Mouse (Mus musculus): ENCODE data around the gene Shisal1. TPM values are rescaled to one million over a fixed set of nuclear protein-coding genes. Genes with fewer than 3 reads are reported as not detected.

Gene Shisal1
- total and polyA plus RNA-seq, 3 experiments = not detected

DNA sequence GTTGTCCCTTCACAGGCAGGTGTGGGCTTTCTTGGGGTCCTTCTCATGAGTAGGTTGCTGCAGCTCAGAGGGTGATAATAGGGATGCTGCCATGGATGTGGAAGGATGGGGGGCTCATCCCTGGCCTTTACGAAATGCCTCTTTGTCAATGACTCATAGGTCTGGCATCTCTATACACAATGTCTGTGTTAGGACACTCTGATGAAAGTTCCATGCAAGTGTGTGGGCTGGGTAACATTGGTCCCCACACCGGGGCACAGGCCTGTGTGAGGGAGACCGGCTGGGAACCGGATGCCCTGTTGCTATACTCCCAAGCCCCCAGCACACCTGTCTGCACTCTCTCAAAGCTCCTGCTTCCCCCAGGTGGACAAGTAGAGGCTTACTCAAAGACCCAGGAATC is 48.3 kb downstream of the Shisal1 start:
- H3K36me3 ChIP-seq (ENCODE audit: control insufficient read depth in 1 of 2, insufficient read depth in 2 of 2, low read length in 2 of 2) = no peaks in the 10 kb centered on the region
- H3K9me3 ChIP-seq (replicated peaks; ENCODE audit: insufficient read depth, low read length) = no peaks in the 10 kb centered on the region
- H3K27ac ChIP-seq (ENCODE audit: control insufficient read depth, low read depth, low read length) = no peak overlapping the region
- no peaks in the 10 kb centered on the region for H3K79me2 ChIP-seq (ENCODE audit: control insufficient read depth, insufficient read depth, low read length, poor library complexity)
- H3K9ac ChIP-seq (ENCODE audit: control insufficient read depth, low read depth, low read length, poor library complexity, severe bottlenecking) = no peak overlapping the region
- H3K4me3 ChIP-seq (ENCODE audit: control insufficient read depth in 1 of 2, insufficient read depth in 1 of 2, low read depth in 2 of 2, low read length in 2 of 2) = no peak overlapping the region
- no peaks in the 10 kb centered on the region for H3K27me3 ChIP-seq (ENCODE audit: control insufficient read depth in 1 of 2, insufficient read depth in 2 of 2, low read length in 2 of 2)
- no peak for DNase-seq (ENCODE audit: low read depth, low spot score)
- TF ChIP-seq KAT2A (conservative IDR thresholded peaks at IDR 0.05; ENCODE audit: low read depth, low read length) = no peak
- no peak for TF ChIP-seq MAX (IDR thresholded peaks at IDR 0.05; ENCODE audit: low read length)
- TF ChIP-seq CTCF (IDR thresholded peaks at IDR 0.05 in 2 of 3, conservative IDR thresholded peaks at IDR 0.05 in 1 of 3; ENCODE audit: control insufficient read depth in 1 of 3, insufficient read depth in 1 of 3, low read depth in 2 of 3, low read length in 3 of 3, poor library complexity in 1 of 3, severe bottlenecking in 1 of 3) = no peak
- TF ChIP-seq SMC3 (IDR thresholded peaks at IDR 0.05; ENCODE audit: low read depth, low read length) = no peak
- TF ChIP-seq MYC (IDR thresholded peaks at IDR 0.05; ENCODE audit: low read depth, low read length) = no peak
- no peak for TF ChIP-seq NELFE (IDR thresholded peaks at IDR 0.05; ENCODE audit: low read depth, low read length)
- no peak for TF ChIP-seq RCOR1 (IDR thresholded peaks at IDR 0.05; ENCODE audit: low read depth, low read length)
- no peaks in the 10 kb centered on the region for H3K4me1 ChIP-seq (ENCODE audit: control insufficient read depth in 1 of 2, insufficient read depth in 2 of 2, low read length in 2 of 2)

DNA sequence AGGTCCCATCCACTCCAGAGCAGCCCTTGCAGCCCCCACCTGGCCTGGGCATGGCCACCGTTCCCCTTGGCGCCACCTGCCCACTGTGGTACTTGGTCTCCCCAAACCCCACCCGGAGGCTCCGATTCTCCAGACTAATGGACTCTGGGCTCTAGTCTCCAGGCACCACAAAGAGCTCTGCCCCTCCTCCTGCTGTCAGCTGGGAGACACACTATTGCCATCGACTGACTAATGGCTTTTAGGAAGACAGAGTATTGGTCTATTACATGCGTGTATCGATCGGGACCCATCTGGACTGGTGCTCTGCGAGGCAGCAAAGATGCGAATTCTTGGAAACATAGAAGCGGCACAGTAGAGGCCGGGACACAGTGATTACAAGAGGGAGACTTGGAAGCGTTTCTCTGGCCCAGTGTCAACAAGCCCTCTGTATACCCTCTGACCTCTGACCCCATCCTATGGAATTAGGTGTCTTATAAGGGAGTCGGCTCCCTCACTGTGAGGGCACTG is 49.2 kb downstream of the Shisal1 start:
- no peak for TF ChIP-seq E2F4 (IDR thresholded peaks at IDR 0.05; ENCODE audit: borderline replicate concordance, low read depth, low read length)
- TF ChIP-seq ZNF384 (IDR thresholded peaks at IDR 0.05; ENCODE audit: low read depth, low read length) = no peak
- TF ChIP-seq NRF1 (IDR thresholded peaks at IDR 0.05; ENCODE audit: insufficient read depth, low read depth, low read length, poor library complexity, severe bottlenecking) = no peak
- TF ChIP-seq MYB (IDR thresholded peaks at IDR 0.05; ENCODE audit: low read depth, low read length) = no peak
- no peak for TF ChIP-seq USF2 (IDR thresholded peaks at IDR 0.05; ENCODE audit: borderline replicate concordance in 1 of 2, insufficient read depth in 1 of 2, low read depth in 1 of 2, low read length in 2 of 2)
- TF ChIP-seq MAFK (IDR thresholded peaks at IDR 0.05; ENCODE audit: borderline replicate concordance, low read depth, low read length) = no peak
- no peak for TF ChIP-seq CTCF (IDR thresholded peaks at IDR 0.05 in 2 of 3, conservative IDR thresholded peaks at IDR 0.05 in 1 of 3; ENCODE audit: control insufficient read depth in 1 of 3, insufficient read depth in 1 of 3, low read depth in 2 of 3, low read length in 3 of 3, poor library complexity in 1 of 3, severe bottlenecking in 1 of 3)
- TF ChIP-seq ELF1 (IDR thresholded peaks at IDR 0.05; ENCODE audit: low read depth, low read length) = no peak
- no peak for TF ChIP-seq ETS1 (IDR thresholded peaks at IDR 0.05; ENCODE audit: low read depth, low read length)
- TF ChIP-seq RCOR1 (IDR thresholded peaks at IDR 0.05; ENCODE audit: low read depth, low read length) = no peak
- no peak for TF ChIP-seq GATA1 (IDR thresholded peaks at IDR 0.05; ENCODE audit: low read depth, low read length)
- no peak for DNase-seq (ENCODE audit: low read depth, low spot score)
- no peaks in the 10 kb centered on the region for H3K4me1 ChIP-seq (ENCODE audit: control insufficient read depth in 1 of 2, insufficient read depth in 2 of 2, low read length in 2 of 2)
- no peaks in the 10 kb centered on the region for H3K27me3 ChIP-seq (ENCODE audit: control insufficient read depth in 1 of 2, insufficient read depth in 2 of 2, low read length in 2 of 2)
- no peaks in the 10 kb centered on the region for H3K9me3 ChIP-seq (replicated peaks; ENCODE audit: insufficient read depth, low read length)
- no peaks in the 10 kb centered on the region for H3K36me3 ChIP-seq (ENCODE audit: control insufficient read depth in 1 of 2, insufficient read depth in 2 of 2, low read length in 2 of 2)
- H3K4me3 ChIP-seq (ENCODE audit: control insufficient read depth in 1 of 2, insufficient read depth in 1 of 2, low read depth in 2 of 2, low read length in 2 of 2) = no peak overlapping the region
- no peak overlapping the region for H3K27ac ChIP-seq (ENCODE audit: control insufficient read depth, low read depth, low read length)
- no peaks in the 10 kb centered on the region for H3K79me2 ChIP-seq (ENCODE audit: control insufficient read depth, insufficient read depth, low read length, poor library complexity)
- H3K9ac ChIP-seq (ENCODE audit: control insufficient read depth, low read depth, low read length, poor library complexity, severe bottlenecking) = no peak overlapping the region
